Mouse (Mus musculus) embryonic fibroblast, embryonic 13.5 days (primary cell): ENCODE results near the gene Dusp5. TPM values are rescaled to one million over a fixed set of nuclear protein-coding genes. Genes with fewer than 3 reads are reported as not detected.
A peak's percentile ranks its signal among the peaks of the same experiment; 100 is the strongest.

Source experiments
- H3K27ac ChIP-seq: 2 replicates; pipeline ENCODE4 v1.5.1; 2012; ENCODE audit warnings: low read length, control low read depth, inconsistent platforms; ENCODE audit not compliant: insufficient read depth
- H3K4me1 ChIP-seq: 2 replicates; pipeline ENCODE4 v1.6.1; 2011; ENCODE audit warnings: low read length; ENCODE audit not compliant: control insufficient read depth, insufficient read depth
- H3K4me3 ChIP-seq: 2 replicates; pipeline ENCODE4 v1.5.1; 2011; ENCODE audit warnings: mild to moderate bottlenecking, control low read depth, low read length; ENCODE audit not compliant: insufficient read depth
- CTCF ChIP-seq: IDR thresholded peaks from 2 replicates; pipeline ENCODE4 v1.5.1; 2011; ENCODE audit warnings: mild to moderate bottlenecking, control low read depth, low read length, moderate library complexity, borderline replicate concordance; ENCODE audit not compliant: insufficient read depth
- POLR2A ChIP-seq: IDR thresholded peaks from 2 replicates; pipeline ENCODE4 v1.6.1; 2011; ENCODE audit warnings: low read depth, mild to moderate bottlenecking, control low read depth, low read length, moderate library complexity
- polyA plus RNA-seq: library from polyadenylated mRNA; stranded (reverse); fragments of >200 nt; gene quantifications from 2 replicates; pipeline ENCODE4 v1.2.4, GENCODE M21; 2011; ENCODE audit warnings: low read depth; ENCODE audit not compliant: missing spikeins, insufficient read length

Gene Dusp5
- polyA plus RNA-seq, 1 experiment: 19.5 TPM

GRCm38 (mm10) chr19:53531416-53531815 lies 2.5 kb downstream of the Dusp5 start:
- no peak for TF ChIP-seq CTCF
- peak; percentile 48 for TF ChIP-seq POLR2A
- peak overlapping the region; percentile 91 for H3K4me3 ChIP-seq
- H3K27ac ChIP-seq: peak overlapping the region; percentile 87
- H3K4me1 ChIP-seq: peaks cover 16% of the 10 kb centered on the region; the same call in 1 of the 2 replicates

- TF ChIP-seq CTCF (no peak), POLR2A (peak; percentile 7; the same call in 1 of the 2 replicates)
- Histone ChIP-seq H3K27ac (peak overlapping the region; percentile 87), H3K4me1 (peaks cover 16% of the 10 kb centered on the region; the same call in 1 of the 2 replicates), H3K4me3 (peak overlapping the region; percentile 91)
Observed at GRCm38 (mm10) chr19:53532021-53532420, 3.1 kb downstream of the Dusp5 start.

GRCm38 (mm10) chr19:53532676-53533075 lies 3.8 kb downstream of the Dusp5 start:
- Histone ChIP-seq H3K27ac (peak overlapping the region; percentile 87), H3K4me3 (peak overlapping the region; percentile 91), H3K4me1 (peaks cover 16% of the 10 kb centered on the region; the same call in 1 of the 2 replicates)
- TF ChIP-seq POLR2A: no peak
- no peak for TF ChIP-seq CTCF

GRCm38 (mm10) chr19:53533236-53533635 lies 4.3 kb downstream of the Dusp5 start:
- H3K4me3 ChIP-seq: no peak overlapping the region
- TF ChIP-seq CTCF: no peak
- no peak for TF ChIP-seq POLR2A
- peaks cover 16% of the 10 kb centered on the region; the same call in 1 of the 2 replicates for H3K4me1 ChIP-seq
- no peak overlapping the region for H3K27ac ChIP-seq

GRCm38 (mm10) chr19:53533810-53534601 lies 5.1 kb downstream of the Dusp5 start:
- Histone ChIP-seq H3K27ac (no peak overlapping the region; the same call in 1 of the 2 replicates), H3K4me1 (peaks cover 16% of the 10 kb centered on the region), H3K4me3 (no peak overlapping the region)
- TF ChIP-seq POLR2A (no peak), CTCF (no peak)

GRCm38 (mm10) chr19:53534757-53535410 lies 6.0 kb downstream of the Dusp5 start:
- H3K4me1 ChIP-seq: peaks cover 16% of the 10 kb centered on the region
- peak overlapping the region; percentile 29; the same call in 1 of the 2 replicates for H3K27ac ChIP-seq
- H3K4me3 ChIP-seq: no peak overlapping the region
- no peak for TF ChIP-seq CTCF
- TF ChIP-seq POLR2A: no peak

GRCm38 (mm10) chr19:53535421-53535820 lies 6.5 kb downstream of the Dusp5 start:
- TF ChIP-seq POLR2A (no peak), CTCF (no peak)
- Histone ChIP-seq H3K27ac (peak overlapping the region; percentile 29; the same call in 1 of the 2 replicates), H3K4me3 (no peak overlapping the region), H3K4me1 (peaks cover 16% of the 10 kb centered on the region)

GRCm38 (mm10) chr19:53536251-53536650 lies 7.3 kb downstream of the Dusp5 start:
- Histone ChIP-seq H3K4me1 (peaks cover 16% of the 10 kb centered on the region), H3K27ac (peak overlapping the region; percentile 9; the same call in 1 of the 2 replicates), H3K4me3 (no peak overlapping the region)
- no peak for TF ChIP-seq CTCF
- TF ChIP-seq POLR2A: no peak

- Histone ChIP-seq H3K4me1 (peaks cover 16% of the 10 kb centered on the region), H3K27ac (peak overlapping the region; percentile 9; the same call in 1 of the 2 replicates)
- TF ChIP-seq POLR2A (no peak), CTCF (no peak)
Observed at GRCm38 (mm10) chr19:53536731-53537666, 8.1 kb downstream of the Dusp5 start.

More at GRCm38 (mm10) chr19:53536731-53537666, 8.1 kb downstream of the Dusp5 start:
- H3K4me3 ChIP-seq: no peak overlapping the region
